Mouse (Mus musculus) hematopoietic multipotent progenitor cell, adult 10-12 weeks (in vitro differentiated cells): Measurements from ENCODE around the gene Rsph3b. TPM values are rescaled to one million over a fixed set of nuclear protein-coding genes. Genes with fewer than 3 reads are reported as not detected.

Source experiments
- polyA plus RNA-seq: library from polyadenylated mRNA; stranded (reverse); fragments of >175 nt; gene quantifications from 2 replicates; pipeline ENCODE4 v1.2.3, GENCODE M21; 2012; ENCODE audit warnings: low replicate concordance

The Rsph3b gene
- 12.8 and 21.5 TPM in 2 replicates for polyA plus RNA-seq

DNA sequence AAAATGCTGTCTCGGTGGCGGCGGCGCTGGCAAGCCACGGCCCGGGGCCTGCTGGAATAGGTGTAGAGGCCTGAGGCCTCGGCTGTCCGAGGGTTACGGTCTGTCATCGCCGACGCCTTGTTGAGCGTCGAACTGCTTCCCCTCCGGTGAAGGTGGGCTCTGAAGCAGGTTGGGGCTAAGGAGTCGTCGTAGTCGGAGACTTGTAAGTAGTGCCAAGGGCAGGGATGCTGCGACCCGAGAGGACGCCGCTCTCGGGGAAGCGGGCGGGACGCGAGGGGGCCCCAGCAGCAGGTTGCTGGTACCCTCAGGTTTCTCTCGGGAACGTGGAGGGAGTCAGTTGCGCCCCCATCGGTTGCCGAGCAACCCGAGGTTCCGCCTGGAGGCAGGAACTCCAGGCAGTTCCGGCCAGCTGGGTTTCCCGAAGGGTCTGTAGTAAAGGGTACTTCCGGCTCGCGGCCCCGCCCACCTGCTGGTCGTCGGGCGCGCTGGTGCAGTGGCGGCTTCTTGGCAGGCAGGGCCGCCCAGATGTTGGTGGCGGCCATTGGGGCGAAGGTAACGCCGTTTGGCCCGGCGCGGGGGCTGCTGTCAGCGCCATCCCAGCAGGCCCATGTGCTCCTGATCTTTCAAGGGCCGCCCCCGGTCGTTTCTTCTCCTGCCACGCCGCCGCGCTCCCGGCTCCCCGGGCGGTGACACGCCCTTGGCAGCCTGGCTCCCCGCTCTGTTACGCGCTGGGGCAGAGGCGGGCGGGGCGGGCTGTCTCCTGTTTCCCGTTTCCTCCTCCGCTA lies at the start of gene Rsph3b:
Gene Rsph3b, minus strand, starts transcription at position 699 of the 785 bp plus-strand sequence.

DNA sequence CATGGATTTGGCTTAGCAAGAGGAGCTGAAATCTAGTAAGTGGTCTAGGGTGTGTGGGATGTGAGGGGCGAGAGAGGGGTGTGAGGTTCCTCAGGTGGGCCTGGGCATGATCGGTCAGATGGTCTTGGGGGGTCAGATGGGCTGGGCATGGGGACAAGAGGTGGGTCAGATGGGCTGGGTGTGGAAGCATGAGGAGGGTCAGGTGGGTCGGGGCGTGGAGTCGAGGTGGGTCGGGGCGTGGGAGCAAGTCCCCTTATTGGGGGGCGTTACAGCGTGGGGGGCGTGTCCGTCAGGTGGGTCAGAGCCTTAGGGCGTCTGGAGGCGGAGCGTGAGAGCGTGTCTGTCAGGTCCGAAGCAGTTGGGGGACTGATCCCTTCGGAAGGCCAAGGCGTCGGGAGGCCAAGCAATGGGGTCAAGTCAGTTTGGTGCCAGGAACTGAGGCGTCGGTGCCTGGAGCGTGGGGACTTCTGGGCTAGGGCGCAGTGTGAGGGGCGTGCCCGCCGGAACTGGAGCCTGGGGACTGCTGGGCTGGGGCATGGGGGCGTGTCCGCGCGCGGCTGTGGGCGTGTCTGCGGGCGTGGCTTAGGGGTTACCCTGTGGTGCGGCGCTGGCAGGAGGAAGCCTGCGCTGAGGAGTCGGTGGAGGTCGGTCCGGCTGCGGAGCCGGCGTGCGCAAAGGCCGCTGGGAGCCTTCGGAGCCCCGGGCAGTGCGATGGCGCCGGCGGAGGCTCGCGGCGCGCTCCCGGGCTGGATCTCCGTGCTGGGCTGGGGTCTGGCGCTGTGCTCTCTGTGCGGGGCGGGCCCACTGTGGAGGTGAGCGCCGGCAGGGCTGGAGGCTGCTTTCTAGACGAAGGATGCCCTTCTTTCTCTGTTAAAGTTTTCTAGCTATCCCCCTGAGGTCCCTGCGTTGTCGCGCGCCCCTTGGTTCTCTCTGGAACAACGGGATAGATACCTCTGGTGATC lies 30.1 kb upstream of the Rsph3b start, which contains the start of gene Gm49721:
Gene Gm49721, plus strand, starts transcription at position 618 of the 962 bp plus-strand sequence.

GRCm38 (mm10) chr17:6970334-6970733 lies 21.9 kb upstream of the Rsph3b start, which contains the start of gene Rnaset2b:
Gene Rnaset2b (plus strand): TSS chr17:6970634.

DNA sequence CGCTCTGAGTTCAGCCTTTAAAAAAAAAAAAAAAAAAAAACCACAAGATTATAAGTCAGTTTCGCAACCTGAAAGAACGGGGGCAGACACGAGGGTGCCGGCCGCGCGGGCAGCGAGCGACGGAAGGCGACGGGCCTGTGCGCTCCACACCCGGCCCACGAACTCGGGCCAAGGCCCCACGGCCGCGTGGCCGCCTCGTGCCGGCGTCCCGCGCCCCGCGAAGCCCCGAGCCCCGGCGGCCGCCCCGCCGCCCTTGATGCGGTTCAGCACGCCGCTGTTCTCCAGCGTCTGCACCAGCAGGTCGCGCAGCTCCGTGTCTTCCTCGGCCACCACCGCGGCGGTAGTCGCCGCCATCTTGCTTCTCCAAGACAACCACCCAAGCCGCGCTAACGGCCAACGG lies 12.3 kb upstream of the Rsph3b start, which contains the start of gene Tagap1:
Gene Tagap1, minus strand, starts transcription at position 381 of the 400 bp plus-strand sequence.

Other genes with a start within 250 kb of the Rsph3b start
- 515 and 526 TPM in 2 replicates for gene Ezr, start 165.9 kb downstream of the Rsph3b start, polyA plus RNA-seq
- gene Tagap1, start 12.5 kb upstream of the Rsph3b start, polyA plus RNA-seq = 7.1 TPM in 2 replicates
- gene Rnaset2b, start 22.0 kb upstream of the Rsph3b start, polyA plus RNA-seq = 13.1 and 692 TPM in 2 replicates
- 0.13 TPM in 1 of 2 replicates, not detected in the other for gene Gm49721, start 30.2 kb upstream of the Rsph3b start, polyA plus RNA-seq
- 0.17 and 0.36 TPM in 2 replicates for gene Gm1604a, start 76.9 kb upstream of the Rsph3b start, polyA plus RNA-seq
- gene Rps6ka2, start 221.4 kb upstream of the Rsph3b start, polyA plus RNA-seq = 0.49 and 1.5 TPM in 2 replicates